Mouse (Mus musculus) limb, embryonic 10.5 days (tissue): ENCODE measurements at regions not wholly inside any gene's neighbourhood (a gene's known extent, or its start where the extent isn't known, plus 50 kb on each side); places are given as distances from the start of the nearest gene placed in this dataset.

Experiments
- DNase-seq: peaks from one replicate; pipeline ENCODE4 v3.0.0-alpha.2; 2017; ENCODE audit warnings: low spot score
- H3K27ac ChIP-seq: fragments of 300-500 bp; sonication (generic); 2 replicates; pipeline ENCODE4 v1.5.1; 2016; ENCODE audit warnings: mild to moderate bottlenecking
- H3K27me3 ChIP-seq: fragments of 300-500 bp; sonication (generic); 2 replicates; pipeline ENCODE4 v1.6.1; 2016; ENCODE audit warnings: low read depth, mild to moderate bottlenecking; ENCODE audit not compliant: poor library complexity, severe bottlenecking
- H3K36me3 ChIP-seq: fragments of 300-500 bp; sonication (generic); 2 replicates; pipeline ENCODE4 v1.6.1; 2016; ENCODE audit warnings: mild to moderate bottlenecking, moderate library complexity
- H3K4me1 ChIP-seq: fragments of 300-500 bp; sonication (generic); 2 replicates; pipeline ENCODE4 v1.6.1; 2016
- H3K4me3 ChIP-seq: fragments of 300-500 bp; sonication (generic); 2 replicates; pipeline ENCODE4 v1.5.1; 2016; ENCODE audit warnings: mild to moderate bottlenecking, moderate library complexity
- H3K9me3 ChIP-seq: fragments of 300-500 bp; sonication (generic); replicated peaks from 2 replicates; pipeline ENCODE4 v1.6.1; 2016; ENCODE audit warnings: mild to moderate bottlenecking
- WGBS: fragments of 180-500 bp; shearing (Covaris S2); methylation state at CpG from one replicate; pipeline ENCODE4 v1.1.7; 2016; 5-methylcytosine and 5-hydroxymethylcytosine counted together

DNA sequence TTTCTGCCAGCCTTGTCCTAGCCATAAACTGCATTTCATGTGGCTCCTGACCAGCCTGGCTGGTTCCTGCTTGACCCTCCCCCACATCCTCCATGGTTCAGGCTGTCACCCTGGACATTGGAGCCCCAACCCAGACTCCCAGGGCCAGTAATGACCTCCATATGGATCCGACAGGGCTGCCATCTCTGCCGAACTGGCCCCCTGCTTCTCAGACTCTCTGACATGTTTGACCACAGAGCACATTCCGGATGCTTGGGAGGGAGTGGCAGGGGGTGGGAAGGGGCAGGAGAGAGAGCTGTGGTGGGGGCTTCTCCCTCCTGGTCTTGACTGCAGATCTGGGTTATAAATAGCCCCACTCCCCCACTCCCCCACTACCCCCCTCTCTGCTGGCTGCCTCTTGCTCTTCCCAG, 59.0 kb upstream of the Actrt2 start:
- Histone ChIP-seq H3K4me3 (no peak overlapping the region; the same call in 1 of the 2 replicates), H3K27me3 (no peaks in the 10 kb centered on the region), H3K9me3 (no peaks in the 10 kb centered on the region), H3K4me1 (peaks cover 61% of the 10 kb centered on the region), H3K27ac (peak overlapping the region; percentile 85), H3K36me3 (no peaks in the 10 kb centered on the region)
- peak; percentile 69 for DNase-seq
- WGBS: 16% methylated on average over 3 of the region's 3 CpGs

DNA sequence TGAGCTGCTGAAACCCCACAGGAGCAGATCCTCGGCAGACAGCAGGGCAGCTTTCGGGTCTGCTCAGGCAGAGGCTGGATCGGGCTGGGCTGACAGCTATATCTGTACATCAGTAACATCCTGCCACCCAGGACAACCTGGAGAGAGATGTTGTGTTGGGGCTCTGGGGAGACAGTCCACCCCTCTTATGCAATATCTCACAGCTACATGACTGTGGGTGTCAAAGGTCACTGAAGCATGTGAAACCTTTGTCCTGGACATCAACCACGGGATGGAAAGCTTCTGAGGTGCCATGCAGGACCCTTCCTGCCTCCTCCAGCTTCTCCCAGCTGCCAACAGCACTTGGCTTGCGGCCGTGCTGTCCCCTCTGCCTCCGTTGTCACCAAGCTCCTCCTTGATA, 60.3 kb upstream of the Actrt2 start:
- no peaks in the 10 kb centered on the region for H3K36me3 ChIP-seq
- DNase-seq: no peak
- no peaks in the 10 kb centered on the region for H3K9me3 ChIP-seq
- peaks cover 74% of the 10 kb centered on the region for H3K4me1 ChIP-seq
- H3K27me3 ChIP-seq: no peaks in the 10 kb centered on the region
- peak overlapping the region; percentile 85 for H3K27ac ChIP-seq
- no peak overlapping the region for H3K4me3 ChIP-seq
- WGBS: 77% methylated on average over 7 of the region's 7 CpGs

DNA sequence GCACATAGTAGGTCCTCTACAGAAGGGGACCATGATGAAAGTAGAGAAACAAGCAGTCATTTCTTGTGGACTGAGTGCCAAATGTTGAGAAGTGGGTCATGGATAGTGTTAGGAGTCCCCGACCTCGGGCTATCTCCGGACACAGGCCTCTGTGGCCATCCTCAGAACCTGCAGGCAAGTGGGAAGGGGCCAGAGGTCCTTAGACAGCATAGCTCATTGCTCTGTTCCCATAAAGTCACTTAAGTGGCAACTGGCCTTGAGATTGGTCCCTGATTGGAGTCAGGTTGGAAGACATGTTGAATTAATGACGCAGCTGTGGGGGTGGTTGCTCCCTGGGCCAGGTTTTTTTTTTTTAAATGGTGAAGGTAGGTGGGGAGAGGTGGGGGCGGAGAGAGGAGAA, 63.0 kb upstream of the Actrt2 start:
- 82% methylated on average over 5 of the region's 5 CpGs for WGBS
- Histone ChIP-seq H3K27me3 (no peaks in the 10 kb centered on the region), H3K4me3 (no peak overlapping the region), H3K9me3 (no peaks in the 10 kb centered on the region), H3K36me3 (no peaks in the 10 kb centered on the region), H3K27ac (peak overlapping the region; percentile 85), H3K4me1 (peaks cover 90% of the 10 kb centered on the region)
- no peak for DNase-seq

DNA sequence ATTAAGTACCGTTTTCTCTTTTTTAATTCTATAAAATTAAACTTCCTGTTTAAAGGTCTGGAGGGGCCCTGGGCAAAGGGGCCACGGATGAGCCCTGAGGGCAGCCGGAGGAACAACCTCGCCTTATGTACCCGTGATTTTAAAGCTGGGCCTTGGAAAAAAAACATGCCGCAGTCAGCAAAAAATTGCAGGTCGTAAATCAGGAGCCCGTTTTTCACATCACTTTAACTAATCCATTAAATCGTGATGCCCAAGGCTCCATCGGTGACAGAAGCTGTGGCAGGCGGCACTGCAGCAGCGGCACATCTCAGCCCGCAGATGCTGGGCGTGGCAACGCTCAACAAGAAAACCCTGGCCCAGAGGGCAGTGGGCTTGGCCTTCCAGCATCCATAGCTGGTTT, 63.7 kb upstream of the Actrt2 start:
- no peaks in the 10 kb centered on the region for H3K27me3 ChIP-seq
- H3K9me3 ChIP-seq: no peaks in the 10 kb centered on the region
- peak; percentile 78 for DNase-seq
- WGBS: 32% methylated on average over 15 of the region's 15 CpGs
- peak overlapping the region; percentile 86 for H3K27ac ChIP-seq
- no peak overlapping the region for H3K4me3 ChIP-seq
- H3K36me3 ChIP-seq: no peaks in the 10 kb centered on the region
- peaks cover 90% of the 10 kb centered on the region for H3K4me1 ChIP-seq

GRCm38 (mm10) chr4:154736071-154736470, 68.4 kb upstream of the Actrt2 start:
- DNase-seq: peak; percentile 78
- Histone ChIP-seq H3K27ac (peak overlapping the region; percentile 86), H3K4me3 (0 out of 2 replicates have a peak overlapping the region, but pooled peaks have one; percentile 4), H3K9me3 (no peaks in the 10 kb centered on the region), H3K27me3 (no peaks in the 10 kb centered on the region), H3K36me3 (no peaks in the 10 kb centered on the region), H3K4me1 (peaks cover 89% of the 10 kb centered on the region)
- 31% methylated on average over 6 of the region's 6 CpGs for WGBS

- Histone ChIP-seq H3K4me3 (peak overlapping the region; percentile 26), H3K4me1 (peaks cover 97% of the 10 kb centered on the region), H3K36me3 (no peaks in the 10 kb centered on the region), H3K27ac (peak overlapping the region; percentile 84), H3K27me3 (no peaks in the 10 kb centered on the region), H3K9me3 (no peaks in the 10 kb centered on the region)
- WGBS: 21% methylated on average over 27 of the region's 27 CpGs
- DNase-seq: peak; percentile 75
These were observed 73.6 kb upstream of the Actrt2 start for GRCm38 (mm10) chr4:154741123-154741890.

DNA sequence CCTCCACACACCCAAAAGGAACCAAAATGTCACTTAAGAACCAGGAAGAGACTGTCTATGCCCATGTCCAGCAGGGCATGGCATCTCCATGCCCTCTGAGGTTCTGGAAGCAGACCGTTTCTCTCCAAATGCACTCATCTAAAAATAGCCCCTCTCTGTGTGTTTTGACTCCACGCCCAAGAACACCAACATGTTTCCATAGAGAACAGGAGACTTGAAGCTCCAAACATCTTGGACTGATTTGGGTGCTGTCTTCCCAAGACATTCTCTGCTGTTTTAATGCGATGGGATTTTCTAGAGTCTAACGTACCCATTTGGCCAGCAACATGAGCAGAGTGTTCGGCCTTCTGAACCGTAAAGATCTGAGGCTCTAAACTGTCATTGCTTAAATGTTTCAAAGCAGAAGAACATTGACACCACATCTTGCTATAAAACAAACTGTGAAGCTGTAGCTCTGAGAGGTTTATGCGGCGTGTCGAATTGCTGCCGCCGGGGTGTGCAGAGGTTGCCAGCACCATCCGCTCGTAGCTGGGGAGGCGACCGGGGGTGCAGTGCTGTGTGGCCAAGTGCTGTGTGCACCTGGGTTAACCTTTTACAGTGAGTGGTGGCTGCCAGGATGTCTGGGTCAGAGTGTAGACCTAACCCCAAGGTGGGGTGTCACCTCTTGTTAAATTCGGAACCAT, 78.8 kb upstream of the Actrt2 start:
- H3K9me3 ChIP-seq: no peaks in the 10 kb centered on the region
- no peaks in the 10 kb centered on the region for H3K27me3 ChIP-seq
- no peak overlapping the region for H3K4me3 ChIP-seq
- H3K27ac ChIP-seq: peak overlapping the region; percentile 80
- H3K36me3 ChIP-seq: no peaks in the 10 kb centered on the region
- DNase-seq: no peak
- 75% methylated on average over 16 of the region's 16 CpGs for WGBS
- H3K4me1 ChIP-seq: peaks cover 92% of the 10 kb centered on the region

- 90% methylated on average over 4 of the region's 4 CpGs for WGBS
- peak overlapping the region; percentile 69 for H3K27ac ChIP-seq
- H3K36me3 ChIP-seq: no peaks in the 10 kb centered on the region
- no peak overlapping the region for H3K4me3 ChIP-seq
- no peaks in the 10 kb centered on the region for H3K9me3 ChIP-seq
- H3K27me3 ChIP-seq: no peaks in the 10 kb centered on the region
- DNase-seq: no peak
- H3K4me1 ChIP-seq: peaks cover 92% of the 10 kb centered on the region
These were observed 79.3 kb upstream of the Actrt2 start for GRCm38 (mm10) chr4:154747006-154747343.

DNA sequence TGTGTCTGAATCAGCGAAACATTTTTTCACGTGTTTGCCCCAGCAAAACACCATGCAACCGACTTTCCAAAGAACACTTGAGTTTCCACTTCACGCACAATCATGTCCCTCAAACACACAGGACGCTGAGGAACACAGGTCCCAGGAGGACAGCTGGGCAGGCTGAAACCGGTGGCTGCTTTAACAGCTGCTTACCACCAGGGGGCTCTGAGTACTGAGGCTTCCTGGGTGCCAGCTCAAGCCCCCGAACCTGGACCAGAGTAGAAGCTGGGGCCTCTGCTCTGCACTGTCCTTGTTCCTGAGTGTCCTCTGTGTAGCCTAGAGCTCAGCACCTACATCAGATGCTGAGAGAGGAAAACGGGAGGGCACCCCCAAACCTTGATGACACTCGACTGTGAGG, 81.5 kb upstream of the Actrt2 start:
- peak overlapping the region; percentile 80 for H3K27ac ChIP-seq
- H3K36me3 ChIP-seq: no peaks in the 10 kb centered on the region
- no peaks in the 10 kb centered on the region for H3K27me3 ChIP-seq
- peaks cover 92% of the 10 kb centered on the region for H3K4me1 ChIP-seq
- DNase-seq: no peak
- H3K4me3 ChIP-seq: no peak overlapping the region
- no peaks in the 10 kb centered on the region for H3K9me3 ChIP-seq
- WGBS: 45% methylated on average over 9 of the region's 9 CpGs

DNA sequence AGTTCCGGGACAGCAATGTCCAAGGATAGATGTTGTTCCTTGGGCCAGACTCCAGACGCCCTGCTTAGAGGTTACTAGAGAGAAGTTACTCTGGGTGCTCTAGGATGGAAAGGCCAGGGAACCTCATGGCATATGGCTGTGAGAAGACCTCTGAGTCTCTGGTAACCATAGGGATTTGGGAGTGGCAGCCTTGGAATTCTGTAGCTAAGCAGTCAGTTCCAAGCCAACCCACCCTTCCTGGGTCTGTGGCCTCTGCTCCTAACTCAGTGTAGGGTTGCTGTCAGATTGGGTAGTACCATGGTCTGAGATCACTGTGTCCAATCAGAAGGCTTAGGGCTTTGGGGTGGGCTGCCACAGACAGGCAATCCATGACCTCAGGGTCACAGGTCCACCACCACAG, 82.3 kb upstream of the Actrt2 start:
- H3K27ac ChIP-seq: peak overlapping the region; percentile 80
- 86% methylated on average over 2 of the region's 2 CpGs for WGBS
- no peaks in the 10 kb centered on the region for H3K27me3 ChIP-seq
- H3K4me3 ChIP-seq: no peak overlapping the region
- DNase-seq: no peak
- H3K9me3 ChIP-seq: no peaks in the 10 kb centered on the region
- no peaks in the 10 kb centered on the region for H3K36me3 ChIP-seq
- peaks cover 93% of the 10 kb centered on the region for H3K4me1 ChIP-seq

DNA sequence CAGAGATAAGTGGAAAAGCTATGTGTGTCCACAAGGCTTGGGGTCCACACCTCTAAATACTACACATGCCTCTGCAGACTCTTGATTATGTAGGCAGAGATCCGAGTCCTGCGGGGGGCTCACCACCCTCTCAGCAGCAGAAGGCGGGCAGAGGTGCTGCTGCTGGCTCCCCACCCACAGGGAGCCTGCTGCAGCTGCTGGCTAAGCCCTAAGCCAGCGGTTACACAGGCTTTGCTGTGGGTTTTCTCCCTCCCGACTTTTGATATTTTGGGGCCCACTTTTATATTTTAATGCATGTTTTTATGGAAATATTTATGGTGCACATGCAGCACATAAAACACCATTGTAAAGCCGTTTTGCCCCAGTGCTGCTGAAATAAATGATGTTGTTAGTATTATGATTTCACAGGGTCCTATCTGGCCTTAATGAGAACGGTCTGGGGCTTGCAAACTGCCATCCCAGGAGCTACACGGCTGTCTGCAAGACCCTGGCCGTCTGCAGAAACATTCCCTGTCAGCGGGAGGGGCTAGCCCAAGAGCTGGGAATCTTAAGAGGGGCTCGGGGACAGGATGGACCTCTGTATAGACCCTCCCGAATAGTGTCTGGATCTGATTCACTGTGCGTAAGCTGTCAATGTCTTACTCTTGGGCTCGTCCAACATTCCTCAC, 82.9 kb upstream of the Actrt2 start:
- peak overlapping the region; percentile 80 for H3K27ac ChIP-seq
- WGBS: 46% methylated on average over 14 of the region's 14 CpGs
- peaks cover 89% of the 10 kb centered on the region for H3K4me1 ChIP-seq
- H3K27me3 ChIP-seq: no peaks in the 10 kb centered on the region
- DNase-seq: no peak
- no peaks in the 10 kb centered on the region for H3K9me3 ChIP-seq
- H3K36me3 ChIP-seq: no peaks in the 10 kb centered on the region
- H3K4me3 ChIP-seq: no peak overlapping the region

GRCm38 (mm10) chr4:154754445-154754844, 82.8 kb upstream of the Ttc34 start:
- Histone ChIP-seq H3K36me3 (no peaks in the 10 kb centered on the region), H3K9me3 (no peaks in the 10 kb centered on the region), H3K27me3 (no peaks in the 10 kb centered on the region), H3K4me1 (peaks cover 66% of the 10 kb centered on the region), H3K4me3 (no peak overlapping the region), H3K27ac (peak overlapping the region; percentile 80)
- no peak for DNase-seq
- WGBS: 74% methylated on average over 8 of the region's 8 CpGs
